Mouse (Mus musculus): Measurements from ENCODE around the gene Igf2r. TPM values are rescaled to one million over a fixed set of nuclear protein-coding genes. Genes with fewer than 3 reads are reported as not detected.
A peak's percentile ranks its signal among the peaks of the same experiment; 100 is the strongest.

The Igf2r gene
- total RNA-seq, 2 experiments from 2014 or later = 24.9 to 25.6 TPM

GRCm38 (mm10) chr17:12654061-12654460 lies 115.4 kb downstream of the Igf2r start:
- intact Hi-C loops (cut with DNase I) = loop anchor here (5.0 kb wide), 1 partner anchor 187 kb away; no protein-coding TSS in a partner anchor
- peak in 1 of 2 experiments; percentile 33 for DNase-seq (ENCODE audit: extremely low spot score in 1 of 2, low spot score in 2 of 2)

- no peak for DNase-seq (ENCODE audit: extremely low spot score in 1 of 2, low spot score in 2 of 2)
- intact Hi-C loops (cut with DNase I) = loop anchor here (5.0 kb wide), 1 partner anchor 185 kb away; no protein-coding TSS in a partner anchor
These were observed 116.9 kb downstream of the Igf2r start for GRCm38 (mm10) chr17:12652604-12653003.

GRCm38 (mm10) chr17:12645461-12645860 lies 124.0 kb downstream of the Igf2r start:
- intact Hi-C loops (cut with DNase I) = no loop called here
- DNase-seq (ENCODE audit: extremely low spot score in 1 of 2, low spot score in 2 of 2) = no peak

GRCm38 (mm10) chr17:12641087-12641486 lies 128.4 kb downstream of the Igf2r start:
- intact Hi-C loops (cut with DNase I) = no loop called here

GRCm38 (mm10) chr17:12639585-12639984 lies 129.9 kb downstream of the Igf2r start:
- intact Hi-C loops (cut with DNase I) = no loop called here
- no peak for DNase-seq (ENCODE audit: extremely low spot score in 1 of 2, low spot score in 2 of 2)

More at GRCm38 (mm10) chr17:12641087-12641486, 128.4 kb downstream of the Igf2r start:
- no peak for DNase-seq (ENCODE audit: extremely low spot score in 1 of 2, low spot score in 2 of 2)

- DNase-seq (ENCODE audit: extremely low spot score in 1 of 2, low spot score in 2 of 2) = no peak
- intact Hi-C loops (cut with DNase I) = no loop called here
These were observed 134.7 kb downstream of the Igf2r start for GRCm38 (mm10) chr17:12634814-12635213.

Other genes with a start within 250 kb of the Igf2r start
- under 1 TPM; 0.62 to 0.87 TPM for gene Slc22a2, start 185.5 kb downstream of the Igf2r start, total RNA-seq (2021)
- 1 to 10 TPM; 2.2 to 2.7 TPM for gene Slc22a1, start 93.8 kb downstream of the Igf2r start, total RNA-seq (2021)
- gene Mas1, start 98.5 kb upstream of the Igf2r start, total RNA-seq (2021) = 10 to 100 TPM; 14.6 to 16.6 TPM
- under 1 TPM in 1 of 2 experiments, not detected in 1; 0.28 TPM for gene Mrgprh, start 106.4 kb upstream of the Igf2r start, total RNA-seq (2021)
- gene Pnldc1, start 140.6 kb upstream of the Igf2r start, total RNA-seq (2021) = 1 to 10 TPM; 2.0 to 2.3 TPM
- 100 to 1,000 TPM; 230 to 239 TPM for gene Tcp1, start 146.0 kb upstream of the Igf2r start, total RNA-seq (2021)
- gene Mrpl18, start 146.7 kb upstream of the Igf2r start, total RNA-seq (2021) = 10 to 100 TPM; 48.1 to 54.4 TPM
- gene Acat3, start 170.9 kb upstream of the Igf2r start, total RNA-seq (2021) = 1 to 10 TPM; 2.0 to 3.5 TPM
- 100 to 1,000 TPM; 112 to 115 TPM for gene Acat2, start 191.1 kb upstream of the Igf2r start, total RNA-seq (2021)
- gene Wtap, start 224.5 kb upstream of the Igf2r start, total RNA-seq (2021) = 10 to 100 TPM; 63.3 to 65.8 TPM
- 100 to 1,000 TPM; 227 to 240 TPM for gene Sod2, start 237.2 kb upstream of the Igf2r start, total RNA-seq (2021)

All from left cerebral cortex, postnatal 10 days (tissue).